Mouse (Mus musculus): ENCODE results near the gene Vsir. TPM values are rescaled to one million over a fixed set of nuclear protein-coding genes. Genes with fewer than 3 reads are reported as not detected.

The Vsir gene
- polyA plus RNA-seq, 1 experiment from 2014 or later = 0.96 TPM

- Histone ChIP-seq H3K27me3 (ENCODE audit: control insufficient read depth, insufficient read depth, low read length) (no peaks in the 10 kb centered on the region), H3K4me3 (ENCODE audit: low read depth, low read length) (no peak overlapping the region), H3K9me3 (ENCODE audit: control insufficient read depth, low read length) (no peaks in the 10 kb centered on the region), H3K27ac (ENCODE audit: low read depth, low read length) (no peak overlapping the region), H3K4me2 (ENCODE audit: low read depth, low read length, severe bottlenecking) (no peak overlapping the region), H3K4me1 (replicated peaks; ENCODE audit: control insufficient read depth, insufficient read depth, low read length) (0 out of 2 replicates have a peak, but pooled peaks cover 2% of the 10 kb centered on the region), H3K9ac (ENCODE audit: low read length) (no peak overlapping the region), H3K36me3 (ENCODE audit: control insufficient read depth, insufficient read depth, low read length) (no peaks in the 10 kb centered on the region)
- ATAC-seq (replicated peaks; ENCODE audit: low FRiP score) (no peak), DNase-seq (ENCODE audit: low spot score) (no peak)
- WGBS = 84% methylated on average over 5 of the region's 5 CpGs
These were observed 24.0 kb downstream of the Vsir start for GRCm38 (mm10) chr10:60370601-60371061.

- Histone ChIP-seq H3K36me3 (ENCODE audit: control insufficient read depth, insufficient read depth, low read length) (no peaks in the 10 kb centered on the region), H3K4me3 (ENCODE audit: low read depth, low read length) (no peak overlapping the region), H3K9me3 (ENCODE audit: control insufficient read depth, low read length) (no peaks in the 10 kb centered on the region), H3K27ac (ENCODE audit: low read depth, low read length) (no peak overlapping the region), H3K4me2 (ENCODE audit: low read depth, low read length, severe bottlenecking) (no peak overlapping the region), H3K27me3 (ENCODE audit: control insufficient read depth, insufficient read depth, low read length) (no peaks in the 10 kb centered on the region), H3K4me1 (replicated peaks; ENCODE audit: control insufficient read depth, insufficient read depth, low read length) (0 out of 2 replicates have a peak, but pooled peaks cover 2% of the 10 kb centered on the region), H3K9ac (ENCODE audit: low read length) (no peak overlapping the region)
- no peak for ATAC-seq (replicated peaks; ENCODE audit: low FRiP score)
- WGBS = 79% methylated on average over 5 of the region's 5 CpGs
- no peak for DNase-seq (ENCODE audit: low spot score)
These were observed 25.1 kb downstream of the Vsir start for GRCm38 (mm10) chr10:60371596-60372386.

GRCm38 (mm10) chr10:60373543-60373936 lies 26.9 kb downstream of the Vsir start:
- ATAC-seq (replicated peaks; ENCODE audit: low FRiP score) (no peak), DNase-seq (ENCODE audit: low spot score) (no peak)
- Histone ChIP-seq H3K9me3 (ENCODE audit: control insufficient read depth, low read length) (no peaks in the 10 kb centered on the region), H3K4me2 (ENCODE audit: low read depth, low read length, severe bottlenecking) (no peak overlapping the region), H3K4me3 (ENCODE audit: low read depth, low read length) (no peak overlapping the region), H3K9ac (ENCODE audit: low read length) (no peak overlapping the region), H3K27me3 (ENCODE audit: control insufficient read depth, insufficient read depth, low read length) (no peaks in the 10 kb centered on the region), H3K4me1 (replicated peaks; ENCODE audit: control insufficient read depth, insufficient read depth, low read length) (0 out of 2 replicates have a peak, but pooled peaks cover 2% of the 10 kb centered on the region), H3K36me3 (ENCODE audit: control insufficient read depth, insufficient read depth, low read length) (no peaks in the 10 kb centered on the region), H3K27ac (ENCODE audit: low read depth, low read length) (no peak overlapping the region)
- 63% methylated on average over 6 of the region's 6 CpGs for WGBS

GRCm38 (mm10) chr10:60373937-60374578 lies 27.4 kb downstream of the Vsir start:
- Histone ChIP-seq H3K27ac (ENCODE audit: low read depth, low read length) (no peak overlapping the region), H3K9me3 (ENCODE audit: control insufficient read depth, low read length) (no peaks in the 10 kb centered on the region), H3K27me3 (ENCODE audit: control insufficient read depth, insufficient read depth, low read length) (no peaks in the 10 kb centered on the region), H3K4me3 (ENCODE audit: low read depth, low read length) (no peak overlapping the region), H3K9ac (ENCODE audit: low read length) (no peak overlapping the region), H3K4me2 (ENCODE audit: low read depth, low read length, severe bottlenecking) (no peak overlapping the region), H3K4me1 (replicated peaks; ENCODE audit: control insufficient read depth, insufficient read depth, low read length) (0 out of 2 replicates have a peak, but pooled peaks cover 2% of the 10 kb centered on the region), H3K36me3 (ENCODE audit: control insufficient read depth, insufficient read depth, low read length) (no peaks in the 10 kb centered on the region)
- no peak for DNase-seq (ENCODE audit: low spot score)
- 60% methylated on average over 8 of the region's 8 CpGs for WGBS
- ATAC-seq (replicated peaks; ENCODE audit: low FRiP score) = no peak

GRCm38 (mm10) chr10:60376704-60377103 lies 30.1 kb downstream of the Vsir start:
- Histone ChIP-seq H3K4me2 (ENCODE audit: low read depth, low read length, severe bottlenecking) (no peak overlapping the region), H3K4me1 (replicated peaks; ENCODE audit: control insufficient read depth, insufficient read depth, low read length) (0 out of 2 replicates have a peak, but pooled peaks cover 2% of the 10 kb centered on the region), H3K9ac (ENCODE audit: low read length) (no peak overlapping the region), H3K27me3 (ENCODE audit: control insufficient read depth, insufficient read depth, low read length) (no peaks in the 10 kb centered on the region), H3K27ac (ENCODE audit: low read depth, low read length) (no peak overlapping the region), H3K36me3 (ENCODE audit: control insufficient read depth, insufficient read depth, low read length) (no peaks in the 10 kb centered on the region), H3K4me3 (ENCODE audit: low read depth, low read length) (no peak overlapping the region), H3K9me3 (ENCODE audit: control insufficient read depth, low read length) (no peaks in the 10 kb centered on the region)
- 92% methylated on average over 16 of the region's 16 CpGs for WGBS
- no peak for ATAC-seq (replicated peaks; ENCODE audit: low FRiP score)
- no peak for DNase-seq (ENCODE audit: low spot score)

- no peaks in the 10 kb centered on the region for H3K27me3 ChIP-seq (ENCODE audit: control insufficient read depth, insufficient read depth, low read length)
- 82% methylated on average over 9 of the region's 9 CpGs for WGBS
- no peak overlapping the region for H3K4me3 ChIP-seq (ENCODE audit: low read depth, low read length)
- H3K36me3 ChIP-seq (ENCODE audit: control insufficient read depth, insufficient read depth, low read length) = no peaks in the 10 kb centered on the region
- H3K4me2 ChIP-seq (ENCODE audit: low read depth, low read length, severe bottlenecking) = no peak overlapping the region
- no peak for ATAC-seq (replicated peaks; ENCODE audit: low FRiP score)
- H3K4me1 ChIP-seq (replicated peaks; ENCODE audit: control insufficient read depth, insufficient read depth, low read length) = no peaks in the 10 kb centered on the region
- no peaks in the 10 kb centered on the region for H3K9me3 ChIP-seq (ENCODE audit: control insufficient read depth, low read length)
- H3K9ac ChIP-seq (ENCODE audit: low read length) = no peak overlapping the region
- no peak for DNase-seq (ENCODE audit: low spot score)
- no peak overlapping the region for H3K27ac ChIP-seq (ENCODE audit: low read depth, low read length)
These were observed 32.8 kb downstream of the Vsir start for GRCm38 (mm10) chr10:60379419-60379957.

GRCm38 (mm10) chr10:60380229-60380628 lies 33.6 kb downstream of the Vsir start:
- DNase-seq (ENCODE audit: low spot score) (no peak), ATAC-seq (replicated peaks; ENCODE audit: low FRiP score) (no peak)
- WGBS = 84% methylated on average over 3 of the region's 3 CpGs
- Histone ChIP-seq H3K4me1 (replicated peaks; ENCODE audit: control insufficient read depth, insufficient read depth, low read length) (no peaks in the 10 kb centered on the region), H3K36me3 (ENCODE audit: control insufficient read depth, insufficient read depth, low read length) (no peaks in the 10 kb centered on the region), H3K4me2 (ENCODE audit: low read depth, low read length, severe bottlenecking) (no peak overlapping the region), H3K27me3 (ENCODE audit: control insufficient read depth, insufficient read depth, low read length) (no peaks in the 10 kb centered on the region), H3K9ac (ENCODE audit: low read length) (no peak overlapping the region), H3K27ac (ENCODE audit: low read depth, low read length) (no peak overlapping the region), H3K9me3 (ENCODE audit: control insufficient read depth, low read length) (no peaks in the 10 kb centered on the region), H3K4me3 (ENCODE audit: low read depth, low read length) (no peak overlapping the region)

GRCm38 (mm10) chr10:60381142-60381925 lies 34.7 kb downstream of the Vsir start:
- Histone ChIP-seq H3K4me3 (ENCODE audit: low read depth, low read length) (no peak overlapping the region), H3K36me3 (ENCODE audit: control insufficient read depth, insufficient read depth, low read length) (no peaks in the 10 kb centered on the region), H3K27me3 (ENCODE audit: control insufficient read depth, insufficient read depth, low read length) (no peaks in the 10 kb centered on the region), H3K27ac (ENCODE audit: low read depth, low read length) (no peak overlapping the region), H3K4me2 (ENCODE audit: low read depth, low read length, severe bottlenecking) (no peak overlapping the region), H3K9ac (ENCODE audit: low read length) (no peak overlapping the region), H3K9me3 (ENCODE audit: control insufficient read depth, low read length) (no peaks in the 10 kb centered on the region), H3K4me1 (replicated peaks; ENCODE audit: control insufficient read depth, insufficient read depth, low read length) (no peaks in the 10 kb centered on the region)
- 79% methylated on average over 10 of the region's 10 CpGs for WGBS
- DNase-seq (ENCODE audit: low spot score) (no peak), ATAC-seq (replicated peaks; ENCODE audit: low FRiP score) (no peak)
